Mouse (Mus musculus): Measurements from ENCODE around the gene Med18.

GRCm38 (mm10) chr4:132484820-132485219, 21.1 kb upstream of the Med18 start:
- no peak for TF ChIP-seq CTCF (IDR thresholded peaks at IDR 0.05 in 2 of 3, conservative IDR thresholded peaks at IDR 0.05 in 1 of 3; ENCODE audit: control insufficient read depth in 1 of 3, insufficient read depth in 1 of 3, low read depth in 2 of 3, low read length in 3 of 3, poor library complexity in 1 of 3, severe bottlenecking in 1 of 3)
- TF ChIP-seq ZKSCAN1 (IDR thresholded peaks at IDR 0.05; ENCODE audit: low read depth, low read length) = no peak
- no peak for TF ChIP-seq POLR2A (IDR thresholded peaks at IDR 0.05; ENCODE audit: control insufficient read depth in 1 of 2, insufficient read depth in 1 of 2, low read depth in 1 of 2, low read length in 2 of 2, poor library complexity in 1 of 2)
- TF ChIP-seq POLR2AphosphoS2 (IDR thresholded peaks at IDR 0.05; ENCODE audit: low read length) = no peak
- no peak for TF ChIP-seq GATA1 (IDR thresholded peaks at IDR 0.05; ENCODE audit: low read depth, low read length)
- no peak for TF ChIP-seq POLR2AphosphoS5 (IDR thresholded peaks at IDR 0.05; ENCODE audit: borderline replicate concordance, low read depth, low read length)
- no peak for TF ChIP-seq EP300 (IDR thresholded peaks at IDR 0.05; ENCODE audit: low read depth in 1 of 2, low read length in 2 of 2)
- TF ChIP-seq KAT2A (conservative IDR thresholded peaks at IDR 0.05; ENCODE audit: low read depth, low read length) = no peak
- TF ChIP-seq USF2 (IDR thresholded peaks at IDR 0.05; ENCODE audit: borderline replicate concordance in 1 of 2, insufficient read depth in 1 of 2, low read depth in 1 of 2, low read length in 2 of 2) = no peak
- no peak for TF ChIP-seq USF1 (IDR thresholded peaks at IDR 0.05; ENCODE audit: low read depth, low read length)
- no peak for TF ChIP-seq TAL1 (IDR thresholded peaks at IDR 0.05; ENCODE audit: low read length)
- TF ChIP-seq MXI1 (IDR thresholded peaks at IDR 0.05; ENCODE audit: low read depth, low read length) = no peak
- TF ChIP-seq NELFE (IDR thresholded peaks at IDR 0.05; ENCODE audit: low read depth, low read length) = no peak
- TF ChIP-seq MEF2A (IDR thresholded peaks at IDR 0.05; ENCODE audit: extremely low read depth, insufficient replicate concordance, low read depth, low read length, poor library complexity, severe bottlenecking) = no peak
